Comparison of ENCODE assay signal across 13 mouse cellular contexts in genomic region chr8:118569366-118569765, GRCm38 (mm10).
"Had no signal": no experiment of that assay in that cellular context is flagged by ENCODE, and none has a peak within 500 bp of the region (broad histone marks: within the 10 kb centered on the region; RNA-seq: fewer than 3 reads in every experiment).

No protein-coding gene starts in this region.

- DNase-seq: kidney, adult 11 months; kidney, adult 8-10 months; kidney, postnatal 10 days; kidney, postnatal 36 days; layer of hippocampus, postnatal 36 days; liver, embryonic 13.5 days; lung, adult 2 months; lung, postnatal 14 days; lung, postnatal 4 days; midbrain, embryonic 14.5 days; spleen, adult 18-20 months; thymus, postnatal 25 days had no signal

- ATAC-seq: intestine, embryonic 15.5 days had no signal
